Mouse (Mus musculus) WW6 (cell line): ENCODE results near the gene Olfr92.

Source experiments
- DNase-seq: peaks from one replicate; pipeline ENCODE4 v3.0.0-alpha.2; 2013; ENCODE audit warnings: low read depth, low spot score

The Olfr92 gene

GRCm38 (mm10) chr17:37063063-37063462, 56.8 kb downstream of the Olfr92 start:
- DNase-seq = no peak

GRCm38 (mm10) chr17:37062101-37062641, 57.7 kb downstream of the Olfr92 start:
- no peak for DNase-seq

GRCm38 (mm10) chr17:37061435-37061834, 58.5 kb downstream of the Olfr92 start:
- DNase-seq = no peak
